Mouse (Mus musculus) liver, embryonic 12.5 days (tissue): Measurements from ENCODE around the gene Myh9. TPM values are rescaled to one million over a fixed set of nuclear protein-coding genes. Genes with fewer than 3 reads are reported as not detected.
"Not testable (repeated sequence)": the region's sequence is repeated elsewhere in the genome, so short reads cannot be mapped to it uniquely, and the experiment has no call there.

Experiments used
- ATAC-seq: fragments of 200-750 bp; cut with Nextera tagmentation; 2 replicates; pipeline ENCODE4 v1.8.0; 2017; ENCODE audit warnings: moderate number of reproducible peaks, mild to moderate bottlenecking, moderate library complexity
- H3K27ac ChIP-seq: fragments of 300-500 bp; sonication (generic); 2 replicates; pipeline ENCODE4 v1.5.1; 2016; ENCODE audit warnings: mild to moderate bottlenecking
- H3K27me3 ChIP-seq: fragments of 300-500 bp; sonication (generic); replicated peaks from 2 replicates; pipeline ENCODE4 v1.6.1; 2016; ENCODE audit warnings: mild to moderate bottlenecking, moderate library complexity
- H3K36me3 ChIP-seq: fragments of 300-500 bp; sonication (generic); 2 replicates; pipeline ENCODE4 v1.6.1; 2016; ENCODE audit warnings: mild to moderate bottlenecking, moderate library complexity
- H3K4me1 ChIP-seq: fragments of 300-500 bp; sonication (generic); 2 replicates; pipeline ENCODE4 v1.6.1; 2016
- H3K4me2 ChIP-seq: fragments of 300-500 bp; sonication (generic); 2 replicates; pipeline ENCODE4 v1.6.1; 2016; ENCODE audit warnings: mild to moderate bottlenecking, moderate library complexity
- H3K4me3 ChIP-seq: fragments of 300-500 bp; sonication (generic); 2 replicates; pipeline ENCODE4 v1.5.1; 2016; ENCODE audit warnings: mild to moderate bottlenecking, moderate library complexity
- H3K9ac ChIP-seq: fragments of 300-500 bp; sonication (generic); 2 replicates; pipeline ENCODE4 v1.6.1; 2016; ENCODE audit warnings: mild to moderate bottlenecking, moderate library complexity
- H3K9me3 ChIP-seq: fragments of 300-500 bp; sonication (generic); replicated peaks from 2 replicates; pipeline ENCODE4 v1.6.1; 2016; ENCODE audit warnings: mild to moderate bottlenecking, moderate library complexity
- WGBS: fragments of 180-500 bp; shearing (Covaris S2); methylation state at CpG from one replicate; pipeline ENCODE4 v1.1.7; 2016; ENCODE audit not compliant: insufficient replicate concordance; 5-methylcytosine and 5-hydroxymethylcytosine counted together
- polyA plus RNA-seq: library from polyadenylated mRNA; unstranded; fragments of >200 nt; fragmentation: Nextera tagmentation; extraction: Ambion mirVana; gene quantifications from 2 replicates; pipeline ENCODE4 v1.2.1, GENCODE M21; 2016

The Myh9 gene
- polyA plus RNA-seq, 1 experiment from 2014 or later = 32.5 TPM

DNA sequence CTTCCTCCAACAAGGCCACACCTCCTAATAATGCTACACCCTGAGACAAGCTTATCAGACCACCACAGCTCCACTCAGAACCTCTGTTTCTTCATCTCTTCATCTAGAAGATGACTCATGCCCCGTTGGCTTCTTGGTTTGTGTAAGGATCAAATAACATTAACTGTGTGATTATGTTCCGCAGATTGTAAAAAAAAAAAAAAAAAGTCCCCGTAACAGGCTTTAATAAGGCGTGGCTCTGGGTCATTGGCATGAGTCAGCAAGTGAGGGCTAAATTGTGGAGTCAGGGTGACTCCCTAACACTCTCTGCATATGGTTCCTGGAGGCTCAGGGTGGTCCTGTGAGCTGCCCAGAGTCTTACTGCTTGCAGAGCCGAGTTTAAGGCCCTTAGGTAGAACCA is 39.7 kb upstream of the Myh9 start:
- peak overlapping the region; percentile 73 for H3K27ac ChIP-seq
- no peak overlapping the region for H3K9ac ChIP-seq
- no peaks in the 10 kb centered on the region for H3K36me3 ChIP-seq
- ATAC-seq = peak; percentile 67
- no peak overlapping the region for H3K4me3 ChIP-seq
- H3K9me3 ChIP-seq = no peaks in the 10 kb centered on the region
- H3K4me2 ChIP-seq = peak overlapping the region; percentile 40
- 12% methylated on average over 5 of the region's 5 CpGs for WGBS
- no peaks in the 10 kb centered on the region; the same call in 1 of the 2 replicates for H3K27me3 ChIP-seq
- peaks cover 54% of the 10 kb centered on the region for H3K4me1 ChIP-seq

DNA sequence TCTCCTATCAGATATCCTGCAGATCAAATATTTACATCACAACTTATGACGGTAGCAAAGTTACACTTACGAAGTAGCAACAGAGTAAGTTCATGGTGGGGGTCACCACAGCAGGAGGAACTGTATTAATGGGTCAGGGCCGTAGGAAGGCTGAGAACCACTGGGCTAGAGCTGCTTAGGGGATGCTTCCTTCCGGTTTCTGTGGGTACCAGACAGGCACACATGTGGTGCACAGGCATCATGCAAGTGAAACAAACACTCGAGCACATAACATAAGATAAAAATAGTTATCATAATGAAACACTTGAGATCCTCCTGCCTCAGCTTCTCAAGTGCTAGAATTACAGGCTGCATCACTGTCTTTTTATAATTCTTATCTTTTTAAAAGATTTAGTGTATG is 38.8 kb upstream of the Myh9 start:
- Histone ChIP-seq H3K4me2 (no peak overlapping the region), H3K9ac (no peak overlapping the region), H3K4me1 (peaks cover 49% of the 10 kb centered on the region), H3K27me3 (no peaks in the 10 kb centered on the region; the same call in 1 of the 2 replicates), H3K36me3 (no peaks in the 10 kb centered on the region), H3K27ac (no peak overlapping the region), H3K9me3 (no peaks in the 10 kb centered on the region), H3K4me3 (no peak overlapping the region)
- no peak for ATAC-seq
- 58% methylated on average over 5 of the region's 5 CpGs for WGBS

DNA sequence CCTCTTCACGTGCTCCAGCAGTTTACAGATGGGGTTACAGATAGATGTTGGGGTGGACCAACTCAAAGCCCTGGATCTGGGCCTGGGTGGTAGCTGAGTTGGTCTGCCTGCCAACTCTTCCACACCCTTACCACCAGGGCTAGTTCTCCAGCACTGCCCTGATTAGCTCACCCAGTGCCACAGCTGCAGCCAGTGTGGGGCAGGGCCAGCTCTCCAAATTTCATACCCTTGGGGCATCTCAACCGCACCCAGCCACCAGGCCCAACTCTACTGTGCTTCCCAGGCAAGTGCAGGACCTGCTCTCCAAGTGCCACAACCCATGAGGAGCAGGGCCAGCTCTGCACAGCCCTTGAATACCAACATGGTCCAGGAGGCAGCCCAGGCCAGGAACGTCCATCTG is 37.8 kb upstream of the Myh9 start:
- Histone ChIP-seq H3K27me3 (no peaks in the 10 kb centered on the region; the same call in 1 of the 2 replicates), H3K4me3 (no peak overlapping the region), H3K27ac (no peak overlapping the region), H3K36me3 (no peaks in the 10 kb centered on the region), H3K4me2 (no peak overlapping the region), H3K9me3 (no peaks in the 10 kb centered on the region), H3K4me1 (peaks cover 43% of the 10 kb centered on the region), H3K9ac (no peak overlapping the region)
- WGBS = 72% methylated on average over 3 of the region's 3 CpGs
- ATAC-seq = no peak

DNA sequence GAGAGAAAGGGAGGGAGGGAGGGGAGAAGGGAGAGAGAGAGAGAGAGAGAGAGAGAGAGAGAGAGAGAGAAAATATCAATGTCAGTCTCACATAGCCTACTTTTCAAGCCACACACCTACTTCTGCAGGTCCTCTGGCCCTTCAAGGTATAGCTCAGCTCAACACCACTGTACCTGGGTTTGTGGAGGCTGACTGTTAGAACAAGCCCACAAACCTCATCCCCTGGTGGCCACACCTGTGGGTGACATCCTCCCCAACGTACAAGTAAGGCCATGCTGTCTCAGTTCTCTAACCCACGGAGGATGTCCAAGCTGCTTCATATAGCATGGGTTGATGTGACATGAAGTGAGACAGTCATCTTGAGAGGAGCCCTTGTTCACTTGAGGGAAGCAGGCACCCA is 35.2 kb upstream of the Myh9 start:
- Histone ChIP-seq H3K4me1 (peaks cover 31% of the 10 kb centered on the region), H3K27me3 (no peaks in the 10 kb centered on the region), H3K4me2 (no peak overlapping the region), H3K27ac (no peak overlapping the region), H3K4me3 (no peak overlapping the region), H3K9me3 (no peaks in the 10 kb centered on the region), H3K36me3 (no peaks in the 10 kb centered on the region), H3K9ac (no peak overlapping the region)
- no peak for ATAC-seq
- 58% methylated on average over 2 of the region's 2 CpGs for WGBS

DNA sequence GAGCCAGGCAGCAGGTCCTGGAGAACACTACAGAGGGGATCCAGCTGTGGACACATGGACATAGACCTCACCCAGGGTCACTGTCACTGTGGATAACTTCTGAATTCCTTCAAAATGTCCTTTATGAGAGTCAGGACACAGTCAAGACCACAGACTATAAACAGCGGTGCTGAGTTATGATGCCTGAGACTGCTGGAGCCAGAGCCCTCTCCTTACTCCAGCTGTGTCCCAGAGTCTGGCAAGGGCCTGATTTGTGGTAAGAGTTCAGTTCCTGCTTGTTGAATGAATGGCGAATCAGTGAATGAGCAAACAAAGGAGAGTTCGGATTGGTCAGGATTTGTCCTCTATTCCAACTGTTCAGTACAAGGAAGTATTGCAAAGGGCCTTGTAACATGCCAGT is 34.7 kb upstream of the Myh9 start:
- Histone ChIP-seq H3K4me1 (peaks cover 26% of the 10 kb centered on the region), H3K9me3 (no peaks in the 10 kb centered on the region), H3K27ac (no peak overlapping the region), H3K4me2 (no peak overlapping the region), H3K4me3 (no peak overlapping the region), H3K36me3 (no peaks in the 10 kb centered on the region), H3K9ac (no peak overlapping the region), H3K27me3 (no peaks in the 10 kb centered on the region)
- 59% methylated on average over 3 of the region's 3 CpGs for WGBS
- no peak for ATAC-seq

DNA sequence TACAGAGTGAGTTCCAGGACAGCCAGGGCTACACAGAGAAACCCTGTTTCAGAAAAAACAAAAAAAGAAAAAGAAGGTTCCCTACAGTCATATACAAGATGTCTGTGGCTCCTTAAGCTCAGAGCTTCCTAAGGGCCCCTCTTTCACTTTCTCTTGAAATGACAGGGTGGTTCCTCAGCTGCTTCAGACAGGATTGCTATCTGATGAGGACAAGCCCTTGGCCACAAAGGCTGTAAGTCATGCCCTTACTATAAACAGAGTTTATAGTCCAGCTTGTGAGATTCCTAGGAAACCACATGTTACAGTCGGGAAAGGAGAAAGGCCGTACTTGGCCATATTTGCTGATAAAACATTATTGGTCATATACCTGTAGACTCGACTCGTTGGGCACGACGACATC is 34.0 kb upstream of the Myh9 start:
- H3K27me3 ChIP-seq = no peaks in the 10 kb centered on the region
- H3K9ac ChIP-seq = no peak overlapping the region
- H3K4me1 ChIP-seq = peaks cover 18% of the 10 kb centered on the region
- no peak overlapping the region for H3K4me3 ChIP-seq
- no peak overlapping the region for H3K27ac ChIP-seq
- H3K9me3 ChIP-seq = no peaks in the 10 kb centered on the region
- no peaks in the 10 kb centered on the region for H3K36me3 ChIP-seq
- no peak overlapping the region for H3K4me2 ChIP-seq
- ATAC-seq = no peak
- 81% methylated on average over 6 of the region's 6 CpGs for WGBS

DNA sequence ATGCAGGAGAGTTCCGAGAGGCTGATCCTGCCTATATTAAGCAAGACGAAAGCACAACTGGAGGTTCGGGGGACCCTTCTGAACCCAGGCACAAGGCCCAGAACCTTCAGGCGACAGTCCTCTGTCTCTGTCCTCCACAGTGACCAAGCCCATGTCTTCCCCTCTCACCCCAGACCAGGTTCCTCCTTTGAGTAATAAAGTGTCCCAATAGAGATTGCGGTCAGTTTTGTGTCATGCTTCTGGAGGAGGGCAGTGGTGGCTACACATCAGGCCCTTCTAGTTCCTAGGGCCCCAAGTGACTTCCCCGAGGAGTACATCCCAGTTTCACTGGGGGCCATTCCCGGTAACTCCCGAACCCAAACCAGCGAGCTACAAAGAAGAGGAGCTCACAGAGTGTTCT is 32.8 kb upstream of the Myh9 start:
- Histone ChIP-seq H3K27ac (no peak overlapping the region), H3K36me3 (no peaks in the 10 kb centered on the region), H3K9ac (no peak overlapping the region), H3K4me1 (peaks cover 14% of the 10 kb centered on the region), H3K4me3 (no peak overlapping the region), H3K27me3 (no peaks in the 10 kb centered on the region), H3K9me3 (no peaks in the 10 kb centered on the region), H3K4me2 (no peak overlapping the region)
- 73% methylated on average over 9 of the region's 9 CpGs for WGBS
- ATAC-seq = no peak

DNA sequence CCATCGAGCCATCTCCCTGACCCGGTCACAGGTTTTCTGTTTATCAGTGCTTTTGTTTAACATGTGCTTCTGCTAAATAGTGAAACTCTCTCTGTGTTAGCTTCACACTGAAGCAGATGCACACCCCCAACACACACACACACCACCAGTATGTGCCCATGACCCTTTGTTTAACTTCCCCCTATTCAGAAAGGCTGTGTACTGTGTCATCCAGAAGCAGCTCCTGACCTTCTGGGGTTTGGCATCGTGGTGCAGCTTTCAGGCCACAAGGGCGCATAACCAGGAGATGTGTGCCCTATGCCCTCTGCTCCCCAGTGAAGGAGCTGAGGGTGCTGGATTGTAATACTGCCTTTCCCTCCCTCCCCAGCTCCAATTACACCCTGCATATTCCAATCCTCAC is 32.3 kb upstream of the Myh9 start:
- no peaks in the 10 kb centered on the region for H3K27me3 ChIP-seq
- H3K4me3 ChIP-seq = no peak overlapping the region
- H3K9me3 ChIP-seq = no peaks in the 10 kb centered on the region
- no peaks in the 10 kb centered on the region for H3K36me3 ChIP-seq
- no peak for ATAC-seq
- peaks cover 14% of the 10 kb centered on the region for H3K4me1 ChIP-seq
- 61% methylated on average over 4 of the region's 4 CpGs for WGBS
- H3K4me2 ChIP-seq = no peak overlapping the region
- no peak overlapping the region for H3K9ac ChIP-seq
- H3K27ac ChIP-seq = no peak overlapping the region

DNA sequence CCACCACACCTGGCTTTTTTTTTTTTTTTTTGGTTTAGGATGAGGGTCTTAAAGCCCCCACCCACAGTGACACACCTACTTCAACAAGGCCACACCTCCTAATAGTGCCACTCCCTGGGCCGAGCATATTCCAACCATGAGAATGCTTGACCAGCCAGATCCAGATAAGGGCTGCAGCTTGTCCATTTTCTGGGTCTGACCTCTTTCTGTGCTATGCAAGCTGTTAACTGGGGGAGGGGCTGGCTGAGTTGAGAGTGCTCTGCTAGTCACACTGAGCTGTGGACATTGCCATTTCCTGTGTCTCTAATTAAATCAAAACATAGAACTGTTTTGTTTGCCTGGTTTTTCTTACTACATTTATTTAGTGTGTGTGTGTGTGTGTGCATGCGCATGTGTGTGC is 31.6 kb upstream of the Myh9 start:
- ATAC-seq = no peak; the same call in 1 of the 2 replicates
- no peak overlapping the region for H3K27ac ChIP-seq

DNA sequence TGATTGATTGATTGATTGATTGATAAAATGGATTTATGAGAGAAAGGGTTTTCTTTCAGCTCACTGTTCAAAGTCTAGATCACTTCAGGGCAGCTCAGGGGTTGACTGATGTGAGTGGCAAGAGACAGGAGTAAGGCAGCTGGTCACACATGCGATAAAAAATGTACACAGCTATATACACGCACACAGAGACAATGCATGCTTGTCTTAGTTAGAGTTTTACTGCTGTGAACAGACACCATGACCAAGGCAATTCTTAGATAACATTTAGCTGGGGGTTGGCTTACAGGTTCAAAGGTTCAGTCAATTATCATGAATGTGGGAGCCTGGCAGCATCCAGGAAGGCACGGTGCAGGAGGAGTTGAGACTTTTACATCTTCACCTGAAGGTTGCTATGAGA is 31.0 kb upstream of the Myh9 start:
- no peaks in the 10 kb centered on the region for H3K27me3 ChIP-seq
- no peak overlapping the region for H3K27ac ChIP-seq
- H3K9ac ChIP-seq = no peak overlapping the region
- H3K4me2 ChIP-seq = no peak overlapping the region
- H3K4me3 ChIP-seq = no peak overlapping the region
- H3K4me1 ChIP-seq = peaks cover 14% of the 10 kb centered on the region
- ATAC-seq = no peak
- 77% methylated on average over 3 of the region's 3 CpGs for WGBS
- no peaks in the 10 kb centered on the region for H3K9me3 ChIP-seq
- H3K36me3 ChIP-seq = no peaks in the 10 kb centered on the region

More for the DNA sequence above, 31.6 kb upstream of the Myh9 start:
- H3K4me1 ChIP-seq = peaks cover 14% of the 10 kb centered on the region
- no peak overlapping the region for H3K4me3 ChIP-seq
- H3K4me2 ChIP-seq = no peak overlapping the region
- H3K36me3 ChIP-seq = no peaks in the 10 kb centered on the region
- no peak overlapping the region for H3K9ac ChIP-seq
- 60% methylated on average over 2 of the region's 2 CpGs for WGBS
- H3K9me3 ChIP-seq = no peaks in the 10 kb centered on the region
- H3K27me3 ChIP-seq = no peaks in the 10 kb centered on the region

DNA sequence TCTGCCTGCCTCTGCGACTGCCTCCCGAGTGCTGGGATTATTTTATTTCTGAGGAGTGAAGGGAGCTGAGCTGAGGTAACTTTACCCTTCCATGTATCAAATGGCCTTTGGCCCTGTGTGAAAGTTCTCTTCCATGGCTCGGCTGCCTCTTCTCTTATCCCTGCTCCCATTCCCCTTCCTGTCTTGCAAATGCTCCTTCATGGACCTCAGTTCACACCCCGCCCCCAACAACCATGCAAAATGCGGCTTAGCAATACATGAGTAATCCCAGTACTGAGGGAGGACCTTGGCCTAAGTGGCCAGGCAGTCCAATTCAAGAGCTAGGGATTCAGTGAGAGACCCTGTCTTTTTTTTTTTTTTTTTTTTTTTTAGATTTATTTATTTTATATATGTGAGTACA is 26.4 kb upstream of the Myh9 start:
- Histone ChIP-seq H3K36me3 (no peaks in the 10 kb centered on the region), H3K27ac (no peak overlapping the region), H3K9me3 (no peaks in the 10 kb centered on the region), H3K4me2 (no peak overlapping the region), H3K27me3 (no peaks in the 10 kb centered on the region), H3K9ac (no peak overlapping the region), H3K4me3 (no peak overlapping the region), H3K4me1 (peaks cover 8% of the 10 kb centered on the region)
- 71% methylated on average over 5 of the region's 5 CpGs for WGBS
- no peak for ATAC-seq

DNA sequence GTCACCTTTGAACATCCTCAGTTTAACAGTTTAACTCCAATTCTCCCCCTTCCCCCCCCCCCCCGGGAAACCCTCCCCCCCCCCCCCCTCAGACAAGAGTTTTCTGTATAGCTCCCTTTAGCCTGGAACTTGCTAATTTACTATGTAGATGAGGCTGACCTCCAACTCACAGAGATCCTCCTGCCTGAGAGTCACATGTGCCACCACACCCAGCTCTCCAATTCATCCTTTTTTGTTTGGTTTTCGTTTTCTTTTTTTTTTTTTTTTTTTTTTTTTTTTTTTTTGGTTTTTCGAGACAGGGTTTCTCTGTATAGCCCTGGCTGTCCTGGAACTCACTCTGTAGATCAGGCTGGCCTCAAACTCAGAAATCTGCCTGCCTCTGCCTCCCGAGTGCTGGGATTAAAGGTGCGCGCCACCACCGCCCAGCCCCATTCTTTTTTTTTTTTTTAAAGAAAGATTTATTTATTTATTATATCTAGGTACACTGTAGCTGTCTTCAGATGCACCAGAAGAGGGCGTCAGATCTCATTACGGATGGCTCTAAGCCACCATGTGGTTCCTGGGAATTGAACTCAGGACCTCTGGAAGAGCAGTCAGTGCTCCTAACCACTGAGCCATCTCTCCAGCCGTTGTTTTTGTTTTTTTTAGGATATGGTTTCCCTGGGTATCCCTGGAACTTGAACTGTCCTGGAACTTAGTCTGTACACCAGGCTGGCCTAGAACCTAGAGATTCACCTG is 25.4 kb upstream of the Myh9 start:
- H3K27ac ChIP-seq, H3K4me3 ChIP-seq, H3K4me1 ChIP-seq, H3K27me3 ChIP-seq, H3K4me2 ChIP-seq, H3K9ac ChIP-seq, H3K9me3 ChIP-seq, H3K36me3 ChIP-seq, ATAC-seq: not testable (repeated sequence)
- WGBS = 65% methylated on average over 8 of the region's 10 CpGs
